Comparison of ENCODE assay signal across 16 mouse cellular contexts in genomic region chr4:106100211-106101025, GRCm38 (mm10).
DNase-seq lines count a peak whose midpoint lies in the region; ATAC-seq lines count a peak whose summit lies in the region.
"Had no signal": no experiment of that assay in that cellular context is flagged by ENCODE, and none has a peak within 500 bp of the region (broad histone marks: within the 10 kb centered on the region; RNA-seq: fewer than 3 reads in every experiment).

No protein-coding gene starts in this region.

- H3K9me3 ChIP-seq in heart, embryonic 11.5 days (replicated peaks; ENCODE audit: control insufficient read depth, low read length) = no peaks in the 10 kb centered on the region
- no peaks in the 10 kb centered on the region for H3K9me3 ChIP-seq in neural tube, embryonic 13.5 days
- H3K9me3 ChIP-seq in limb, embryonic 10.5 days (replicated peaks) = no peaks in the 10 kb centered on the region
- H3K9me3 ChIP-seq: heart, embryonic 13.5 days; liver, embryonic 13.5 days; stomach, embryonic 15.5 days had no signal

- no peaks in the 10 kb centered on the region for H3K27me3 ChIP-seq in heart, embryonic 11.5 days (ENCODE audit: control insufficient read depth, insufficient read depth, low read length)
- H3K27me3 ChIP-seq in neural tube, embryonic 13.5 days = no peaks in the 10 kb centered on the region
- H3K27me3 ChIP-seq in limb, embryonic 10.5 days (ENCODE audit: low read depth, poor library complexity, severe bottlenecking) = no peaks in the 10 kb centered on the region
- H3K27me3 ChIP-seq: heart, embryonic 13.5 days; liver, embryonic 13.5 days; stomach, embryonic 15.5 days had no signal

- no peak overlapping the region for H3K9ac ChIP-seq in heart, embryonic 11.5 days (ENCODE audit: low read depth, low read length)
- H3K9ac ChIP-seq in neural tube, embryonic 13.5 days = no peak overlapping the region
- H3K9ac ChIP-seq: heart, embryonic 13.5 days; liver, embryonic 13.5 days; stomach, embryonic 15.5 days had no signal

- H3K4me1 ChIP-seq in heart, embryonic 11.5 days (ENCODE audit: control insufficient read depth, insufficient read depth, low read length) = peaks cover 4% of the 10 kb centered on the region; the same call in 1 of the 2 replicates
- H3K4me1 ChIP-seq in neural tube, embryonic 13.5 days (replicated peaks) = peaks cover 49% of the 10 kb centered on the region
- peaks cover 71% of the 10 kb centered on the region for H3K4me1 ChIP-seq in limb, embryonic 10.5 days
- H3K4me1 ChIP-seq: liver, embryonic 13.5 days had no signal

- no peak overlapping the region for H3K27ac ChIP-seq in heart, embryonic 11.5 days (ENCODE audit: low read depth, low read length)
- H3K27ac ChIP-seq in neural tube, embryonic 13.5 days (replicated peaks) = 0 out of 2 replicates have a peak overlapping the region, but pooled peaks have one; percentile 14
- H3K27ac ChIP-seq in limb, embryonic 10.5 days = peak overlapping the region; percentile 89
- H3K27ac ChIP-seq: left cerebral cortex, adult 2 months; liver, embryonic 13.5 days; stomach, embryonic 15.5 days had no signal

- no peak overlapping the region for H3K4me2 ChIP-seq in heart, embryonic 11.5 days
- no peak overlapping the region for H3K4me2 ChIP-seq in neural tube, embryonic 13.5 days
- H3K4me2 ChIP-seq: heart, embryonic 13.5 days; liver, embryonic 13.5 days; stomach, embryonic 15.5 days had no signal

- 68% methylated on average over 11 of the region's 11 CpGs for WGBS in heart, embryonic 11.5 days (ENCODE audit: insufficient replicate concordance)
- 27% methylated on average over 11 of the region's 11 CpGs for WGBS in neural tube, embryonic 13.5 days
- WGBS in limb, embryonic 10.5 days = 53% methylated on average over 11 of the region's 11 CpGs

- H3K4me3 ChIP-seq in heart, embryonic 11.5 days (ENCODE audit: low read depth, low read length) = no peak overlapping the region
- no peak overlapping the region for H3K4me3 ChIP-seq in neural tube, embryonic 13.5 days
- 0 out of 2 replicates have a peak overlapping the region, but pooled peaks have one; percentile 4 for H3K4me3 ChIP-seq in limb, embryonic 10.5 days
- H3K4me3 ChIP-seq: heart, embryonic 13.5 days; left cerebral cortex, adult 2 months; liver, embryonic 13.5 days; stomach, embryonic 15.5 days had no signal

- peak; percentile 84 for DNase-seq in heart, adult 11 months
- no peak for DNase-seq in neural tube, embryonic 10.5 days (ENCODE audit: extremely low spot score, low spot score)
- peak; percentile 65 for DNase-seq in limb, embryonic 10.5 days (ENCODE audit: low spot score)
- no peak for DNase-seq in thymus, postnatal 14 days
- DNase-seq: cerebellum, postnatal 14 days; gastrocnemius, postnatal 14 days; kidney, postnatal 25 days; liver, embryonic 13.5 days; lung, postnatal 14 days; thymus, postnatal 4 days had no signal

- no peaks in the 10 kb centered on the region for H3K36me3 ChIP-seq in heart, embryonic 11.5 days (ENCODE audit: control insufficient read depth, insufficient read depth, low read length)
- no peaks in the 10 kb centered on the region for H3K36me3 ChIP-seq in neural tube, embryonic 13.5 days
- peaks cover 4% of the 10 kb centered on the region; the same call in 1 of the 2 replicates for H3K36me3 ChIP-seq in limb, embryonic 10.5 days
- H3K36me3 ChIP-seq: heart, embryonic 13.5 days; liver, embryonic 13.5 days; stomach, embryonic 15.5 days had no signal

- no peak for ATAC-seq in heart, embryonic 11.5 days (replicated peaks; ENCODE audit: insufficient number of reproducible peaks, low FRiP score, low TSS enrichment)
- no peak for ATAC-seq in neural tube, embryonic 13.5 days (ENCODE audit: low read depth)
- ATAC-seq in megakaryocyte-erythroid progenitor cell, adult 5-6 weeks (replicated peaks; ENCODE audit: low FRiP score, low TSS enrichment, poor library complexity, severe bottlenecking) = no peak

Comparison
In these comparisons a context has a peak if more than half of its experiments do, and no peak if none do; other contexts are left out.
1. DNase-seq: peak in heart, adult 11 months (single experiment) and limb, embryonic 10.5 days (single experiment); none in neural tube, embryonic 10.5 days (single experiment) and thymus, postnatal 14 days (single experiment).